Mouse (Mus musculus): ENCODE measurements around the gene Gm28363.
"Not testable (repeated sequence)": the region's sequence is repeated elsewhere in the genome, so short reads cannot be mapped to it uniquely, and the experiment has no call there.

Gm28363 gene

DNA sequence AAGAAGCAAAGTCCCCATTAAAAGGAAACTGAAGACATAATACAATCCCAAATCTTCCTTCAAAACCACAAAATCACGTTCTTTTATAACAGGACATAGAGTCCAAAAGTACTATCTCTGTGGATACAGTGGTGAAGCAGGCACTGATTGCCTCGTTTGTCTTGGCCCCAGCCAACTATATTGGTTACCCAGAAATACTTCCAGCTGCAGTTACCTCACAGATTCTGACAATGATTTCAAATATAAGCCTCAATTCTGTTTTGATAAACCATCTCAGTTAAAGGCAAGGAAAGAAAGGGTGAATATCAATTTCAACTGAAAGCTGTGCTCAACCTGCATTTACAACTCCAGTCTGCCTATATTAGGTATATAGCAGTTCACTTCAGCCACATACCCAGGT is at the start of gene Gm28363:
Gm28363 (plus strand) TSS at position 301 of the 400 bp plus-strand sequence.
- not testable (repeated sequence) for DNase-seq (ENCODE audit: extremely low spot score, low read depth, low spot score)

DNA sequence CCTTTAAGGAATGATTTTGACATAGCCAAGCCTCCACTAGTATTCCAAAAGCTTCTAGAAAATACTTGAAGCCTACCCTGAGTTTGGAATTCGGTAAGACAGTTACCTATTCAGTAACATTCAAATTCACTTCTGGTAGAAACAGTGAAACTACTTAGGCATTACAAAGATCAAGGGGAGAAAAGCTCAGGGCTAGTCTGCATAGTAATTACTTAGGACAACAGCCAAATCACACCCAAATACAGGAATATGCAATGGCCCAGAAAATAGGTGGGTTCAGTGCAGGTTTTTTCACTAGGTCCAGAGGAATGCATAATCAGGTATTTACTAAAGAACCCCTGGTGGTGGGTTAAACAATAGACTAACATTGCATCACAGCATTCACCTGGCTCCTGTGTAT is 46.7 kb upstream of the Gm28363 start:
- not testable (repeated sequence) for DNase-seq (ENCODE audit: extremely low spot score, low read depth, low spot score)

All from hindlimb bud, embryonic 11.5 days (tissue).